Mouse (Mus musculus) ES-Bruce4 (cell line): ENCODE data around the gene Cldn1.

Experiments used
- CTCF ChIP-seq: IDR thresholded peaks from one replicate; pipeline ENCODE4 v1.8.1; 2011; ENCODE audit warnings: low read depth, low read length
- POLR2A ChIP-seq: IDR thresholded peaks from one replicate; pipeline ENCODE4 v1.8.1; 2011; ENCODE audit warnings: low read length; ENCODE audit not compliant: insufficient read depth

- TF ChIP-seq POLR2A (no peak), CTCF (no peak)
These were observed 12.0 kb downstream of the Cldn1 start for GRCm38 (mm10) chr16:26359619-26360018.
